Mouse (Mus musculus) lung, embryonic 16.5 days (tissue): ENCODE results near the gene Cacna1c. TPM values are rescaled to one million over a fixed set of nuclear protein-coding genes. Genes with fewer than 3 reads are reported as not detected.

Source experiments
- ATAC-seq: fragments of 200-750 bp; cut with Nextera tagmentation; 2 replicates; pipeline ENCODE4 v1.8.0; 2017; ENCODE audit warnings: low read depth, mild to moderate bottlenecking, moderate library complexity
- H3K27ac ChIP-seq: fragments of 300-500 bp; sonication (generic); 2 replicates; pipeline ENCODE4 v1.5.1; 2014; ENCODE audit warnings: mild to moderate bottlenecking, control low read depth, low read length
- H3K27me3 ChIP-seq: fragments of 300-500 bp; sonication (generic); 2 replicates; pipeline ENCODE4 v1.6.1; 2014; ENCODE audit warnings: low read depth, low read length, mixed read lengths; ENCODE audit not compliant: control insufficient read depth, insufficient read depth
- H3K36me3 ChIP-seq: fragments of 300-500 bp; sonication (generic); 2 replicates; pipeline ENCODE4 v1.6.1; 2014; ENCODE audit warnings: low read length; ENCODE audit not compliant: control insufficient read depth, insufficient read depth
- H3K4me1 ChIP-seq: fragments of 300-500 bp; sonication (generic); replicated peaks from 2 replicates; pipeline ENCODE4 v1.6.1; 2014; ENCODE audit warnings: low read length, mixed read lengths; ENCODE audit not compliant: control insufficient read depth, insufficient read depth
- H3K4me2 ChIP-seq: fragments of 300-500 bp; sonication (generic); 2 replicates; pipeline ENCODE4 v1.6.1; 2014; ENCODE audit warnings: low read depth, low read length, control low read depth
- H3K4me3 ChIP-seq: fragments of 300-500 bp; sonication (generic); 2 replicates; pipeline ENCODE4 v1.5.1; 2014; ENCODE audit warnings: mild to moderate bottlenecking, low read length, control low read depth
- H3K9ac ChIP-seq: fragments of 300-500 bp; sonication (generic); 2 replicates; pipeline ENCODE4 v1.6.1; 2014; ENCODE audit warnings: low read length, control low read depth
- H3K9me3 ChIP-seq: fragments of 300-500 bp; sonication (generic); 2 replicates; pipeline ENCODE4 v1.6.1; 2016; ENCODE audit warnings: low read length; ENCODE audit not compliant: control insufficient read depth
- WGBS: fragments of 180-500 bp; shearing (Covaris S2); extraction: QIAGEN DNeasy Blood & Tissue Kit; methylation state at CpG from one replicate; pipeline ENCODE4 v1.1.7; 2014; 5-methylcytosine and 5-hydroxymethylcytosine counted together
- polyA plus RNA-seq: library from polyadenylated mRNA; unstranded; fragments of >200 nt; fragmentation: Nextera tagmentation; extraction: Ambion mirVana; gene quantifications from 2 replicates; pipeline ENCODE4 v1.2.1, GENCODE M21; 2015

Cacna1c gene
- polyA plus RNA-seq = 5.8 TPM in 2 replicates

DNA sequence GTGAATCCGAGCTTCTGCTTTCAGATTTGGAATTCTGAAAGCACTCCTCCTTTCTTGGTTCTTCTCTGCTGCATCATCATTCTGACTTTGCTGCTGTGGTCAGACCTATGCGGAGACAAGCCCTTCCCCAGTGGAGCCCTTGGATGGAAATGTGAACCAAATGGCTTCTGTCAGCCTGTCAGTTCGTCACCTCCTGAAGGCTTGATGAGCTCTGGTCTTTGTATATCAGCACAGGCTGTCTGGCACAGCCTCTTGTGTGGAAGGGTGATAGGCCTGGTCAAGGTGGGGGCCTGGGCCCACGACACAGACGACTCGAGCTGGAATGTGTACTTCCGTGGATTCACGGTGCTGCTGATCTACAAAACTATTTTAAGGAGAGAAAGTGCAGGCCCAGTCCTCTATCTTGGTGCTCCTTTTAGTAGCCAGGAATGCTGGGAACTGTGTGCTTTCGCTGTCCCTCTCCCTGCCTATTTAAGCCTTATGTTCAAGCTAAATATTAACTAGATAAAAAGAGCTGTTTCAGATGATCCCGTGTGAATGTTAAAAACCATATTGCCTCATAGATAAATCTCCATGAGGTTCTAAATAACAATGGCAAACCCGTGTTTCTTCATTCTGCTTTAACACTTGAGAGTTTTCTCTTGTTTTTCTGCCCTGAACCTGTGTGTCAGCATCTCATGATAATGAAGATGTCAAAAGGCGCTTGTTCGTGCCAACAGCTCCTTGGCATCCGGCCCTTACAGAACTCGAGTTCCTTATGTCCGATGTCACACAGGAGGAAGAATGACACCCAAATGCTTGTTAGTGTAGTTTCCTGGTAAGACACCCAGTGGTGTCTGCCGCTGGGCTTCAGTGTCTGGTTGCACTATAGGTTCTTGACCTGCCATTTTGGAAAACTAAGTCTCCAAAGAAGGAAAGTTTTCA lies at the start of gene Cacna1c:
Gene Cacna1c (minus strand): TSS at position 37 of the 924 bp plus-strand sequence.
- Histone ChIP-seq H3K4me2 (no peak within 1 kb of the TSS), H3K4me3 (no peak within 1 kb of the TSS), H3K27me3 (no peaks in the 10 kb centered on the region), H3K36me3 (0 out of 2 replicates have a peak, but pooled peaks cover 4% of the 10 kb centered on the region), H3K27ac (peak within 1 kb of the TSS; percentile 44), H3K4me1 (peaks cover 7% of the 10 kb centered on the region), H3K9ac (no peak within 1 kb of the TSS), H3K9me3 (no peaks in the 10 kb centered on the region)
- 36% methylated on average over 17 of the region's 17 CpGs for WGBS
- ATAC-seq = peak; percentile 81

DNA sequence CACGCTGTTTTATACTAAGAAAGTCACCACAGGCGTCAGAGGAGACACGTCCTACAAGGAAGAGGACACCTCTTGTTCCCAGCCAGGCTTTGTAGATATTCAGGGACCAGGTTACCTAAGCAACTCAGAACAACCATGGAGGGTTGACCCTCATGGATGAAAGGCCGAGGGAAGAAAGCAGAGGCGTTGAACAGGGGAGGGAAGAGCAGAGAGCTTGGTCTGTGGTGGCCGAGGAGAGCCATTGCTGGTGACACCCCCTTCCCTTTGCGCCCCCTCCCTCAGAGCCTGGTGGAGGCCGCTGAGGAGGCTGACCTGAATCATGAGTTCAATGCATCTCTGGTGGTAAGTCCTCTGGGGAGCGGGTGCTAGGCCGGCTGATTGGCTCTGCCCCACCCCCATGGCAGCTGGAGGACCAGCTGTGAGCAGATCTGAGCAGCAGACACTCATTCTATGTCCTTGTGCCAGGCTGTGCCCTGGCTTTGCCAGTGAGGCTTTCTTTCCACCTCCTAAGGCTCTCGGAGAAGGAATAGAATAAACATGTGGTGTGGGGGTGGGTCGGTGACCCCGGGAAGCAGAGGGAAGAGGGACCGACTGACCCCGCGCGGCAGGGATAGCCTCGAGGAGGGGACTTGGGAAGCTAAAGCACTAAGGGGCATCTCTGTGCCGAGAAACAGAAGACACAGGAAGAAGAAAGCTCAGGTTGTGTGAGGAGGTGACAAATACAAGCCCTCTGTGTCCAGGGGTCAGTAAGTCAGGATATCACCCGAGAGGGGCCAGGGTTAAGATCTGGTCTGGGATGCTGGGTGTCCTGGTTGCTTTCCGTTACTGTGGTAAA lies 44.9 kb upstream of the Cacna1c start:
- no peak overlapping the region for H3K4me2 ChIP-seq
- H3K36me3 ChIP-seq = no peaks in the 10 kb centered on the region
- 42% methylated on average over 21 of the region's 21 CpGs for WGBS
- no peak overlapping the region for H3K27ac ChIP-seq
- no peak overlapping the region for H3K4me3 ChIP-seq
- H3K9me3 ChIP-seq = peaks cover 2% of the 10 kb centered on the region; the same call in 1 of the 2 replicates
- H3K27me3 ChIP-seq = no peaks in the 10 kb centered on the region
- no peak for ATAC-seq
- no peak overlapping the region for H3K9ac ChIP-seq
- peaks cover 6% of the 10 kb centered on the region; the same call in 1 of the 2 replicates for H3K4me1 ChIP-seq

DNA sequence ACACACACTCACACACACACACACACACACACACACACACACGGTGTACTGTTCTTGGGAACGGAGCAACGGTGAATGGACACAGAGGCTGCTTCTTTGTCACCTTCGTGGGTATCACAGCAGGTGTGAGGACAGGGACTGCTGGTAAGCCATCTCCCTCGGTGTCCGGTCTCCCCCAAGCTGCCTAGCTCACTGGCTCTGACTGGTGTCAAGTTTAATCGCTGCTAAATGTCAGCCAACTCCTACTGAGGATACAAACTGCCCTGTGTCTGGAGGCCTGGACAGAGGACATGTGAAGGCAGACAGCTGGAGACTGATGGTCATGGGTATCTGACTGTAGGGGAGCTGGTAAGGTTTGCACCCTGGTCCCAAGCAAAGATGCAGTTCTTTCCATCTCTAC lies 44.0 kb upstream of the Cacna1c start:
- no peak overlapping the region for H3K9ac ChIP-seq
- H3K4me3 ChIP-seq = no peak overlapping the region
- H3K4me2 ChIP-seq = no peak overlapping the region
- peaks cover 6% of the 10 kb centered on the region; the same call in 1 of the 2 replicates for H3K4me1 ChIP-seq
- H3K27me3 ChIP-seq = no peaks in the 10 kb centered on the region
- no peaks in the 10 kb centered on the region for H3K9me3 ChIP-seq
- no peak for ATAC-seq
- WGBS = 56% methylated on average over 7 of the region's 7 CpGs
- H3K36me3 ChIP-seq = no peaks in the 10 kb centered on the region
- H3K27ac ChIP-seq = no peak overlapping the region

DNA sequence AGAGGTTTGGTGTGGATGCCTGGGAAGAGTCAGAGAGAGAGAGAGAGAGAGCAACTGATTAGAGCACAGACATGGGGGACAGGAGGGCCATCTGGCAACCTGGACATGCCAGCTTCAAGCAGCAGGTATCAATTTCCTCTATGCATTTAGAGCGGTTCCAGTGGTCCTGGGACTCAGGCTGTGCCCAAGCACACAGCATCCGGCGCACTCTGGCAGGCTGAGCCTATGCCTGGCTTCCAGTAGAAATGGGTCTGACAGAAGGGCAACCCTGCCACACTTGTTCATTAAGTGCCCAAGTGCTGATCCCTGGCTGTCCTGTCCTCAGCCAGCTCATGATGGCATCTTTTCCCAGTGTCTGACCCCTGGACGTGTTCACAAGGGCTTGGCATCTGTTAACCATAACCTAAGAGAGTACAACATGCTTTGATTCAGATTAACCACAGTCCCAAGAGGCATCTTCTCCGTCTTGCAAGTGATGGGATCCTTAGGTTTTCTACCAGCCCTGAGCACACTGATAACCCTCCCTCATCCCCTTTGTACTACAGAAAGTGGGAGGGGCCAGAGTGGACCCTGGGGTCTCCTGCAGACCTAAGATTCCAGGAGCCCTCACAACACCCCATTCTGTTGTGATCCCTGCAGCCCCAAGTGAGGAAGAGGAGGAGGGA lies 43.3 kb upstream of the Cacna1c start:
- Histone ChIP-seq H3K4me1 (peaks cover 6% of the 10 kb centered on the region; the same call in 1 of the 2 replicates), H3K4me3 (no peak overlapping the region), H3K9me3 (no peaks in the 10 kb centered on the region), H3K9ac (no peak overlapping the region), H3K27ac (no peak overlapping the region), H3K27me3 (no peaks in the 10 kb centered on the region), H3K36me3 (no peaks in the 10 kb centered on the region), H3K4me2 (no peak overlapping the region)
- 78% methylated on average over 5 of the region's 5 CpGs for WGBS
- ATAC-seq = no peak

DNA sequence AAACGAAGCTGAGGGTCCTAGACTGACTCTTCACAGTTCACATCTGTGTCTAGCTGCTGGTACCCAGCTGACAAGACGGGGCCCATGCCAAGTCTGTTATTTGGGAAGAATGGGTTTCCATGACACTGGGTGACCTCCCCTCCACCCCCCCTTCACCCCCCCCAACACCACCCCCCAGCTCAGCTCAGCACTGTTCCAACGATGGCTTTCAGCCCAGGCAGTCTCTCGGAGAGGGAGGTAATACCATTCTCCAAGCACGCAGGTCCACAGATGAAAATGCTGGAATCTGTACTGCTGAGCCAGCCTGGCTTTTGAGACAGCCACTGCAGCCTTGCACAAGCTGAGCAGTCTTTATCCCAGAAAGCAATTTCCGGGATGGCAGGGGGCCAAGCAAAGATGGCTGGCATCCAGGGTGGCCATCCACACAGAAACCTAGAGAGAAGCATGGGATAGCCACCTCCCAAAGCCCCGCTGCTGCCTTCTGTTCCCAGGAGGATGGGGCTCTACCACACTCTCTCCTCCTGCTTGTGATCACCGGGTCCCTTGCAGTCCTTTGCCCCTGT lies 41.3 kb upstream of the Cacna1c start:
- Histone ChIP-seq H3K4me3 (no peak overlapping the region), H3K4me2 (no peak overlapping the region), H3K27me3 (no peaks in the 10 kb centered on the region), H3K9ac (no peak overlapping the region), H3K4me1 (peaks cover 6% of the 10 kb centered on the region; the same call in 1 of the 2 replicates), H3K9me3 (no peaks in the 10 kb centered on the region), H3K27ac (no peak overlapping the region), H3K36me3 (no peaks in the 10 kb centered on the region)
- 34% methylated on average over 8 of the region's 8 CpGs for WGBS
- peak; percentile 80 for ATAC-seq

DNA sequence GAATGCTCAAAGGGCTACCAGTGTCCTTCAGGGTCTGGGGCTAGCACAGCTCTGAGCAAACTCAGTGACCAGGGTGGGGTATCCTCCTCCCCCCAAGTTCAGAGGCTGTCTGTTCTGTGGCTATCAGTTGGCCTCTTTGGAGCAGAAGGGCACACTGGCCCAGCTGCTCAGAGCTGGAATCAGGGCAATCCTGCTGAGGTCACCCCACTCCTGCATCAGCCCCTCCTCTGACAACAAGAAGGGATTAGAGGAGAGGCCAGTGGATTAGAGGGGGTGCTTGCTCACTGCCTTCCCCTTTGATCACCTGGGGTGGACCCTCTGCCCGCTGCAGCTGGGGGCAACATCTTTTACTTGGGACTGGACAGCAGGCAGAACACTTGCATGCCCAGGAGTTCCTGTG lies 40.0 kb upstream of the Cacna1c start, which contains the start of gene Cacna2d4:
Gene Cacna2d4 (plus strand): TSS at position 286 of the 400 bp plus-strand sequence.
- Histone ChIP-seq H3K27me3 (no peaks in the 10 kb centered on the region), H3K4me2 (no peak within 1 kb of the TSS), H3K4me1 (peaks cover 6% of the 10 kb centered on the region; the same call in 1 of the 2 replicates), H3K9ac (no peak within 1 kb of the TSS), H3K9me3 (no peaks in the 10 kb centered on the region), H3K27ac (no peak within 1 kb of the TSS), H3K36me3 (no peaks in the 10 kb centered on the region), H3K4me3 (no peak within 1 kb of the TSS)
- no peak for ATAC-seq
- WGBS = 12% methylated on average over 1 of the region's 1 CpGs

DNA sequence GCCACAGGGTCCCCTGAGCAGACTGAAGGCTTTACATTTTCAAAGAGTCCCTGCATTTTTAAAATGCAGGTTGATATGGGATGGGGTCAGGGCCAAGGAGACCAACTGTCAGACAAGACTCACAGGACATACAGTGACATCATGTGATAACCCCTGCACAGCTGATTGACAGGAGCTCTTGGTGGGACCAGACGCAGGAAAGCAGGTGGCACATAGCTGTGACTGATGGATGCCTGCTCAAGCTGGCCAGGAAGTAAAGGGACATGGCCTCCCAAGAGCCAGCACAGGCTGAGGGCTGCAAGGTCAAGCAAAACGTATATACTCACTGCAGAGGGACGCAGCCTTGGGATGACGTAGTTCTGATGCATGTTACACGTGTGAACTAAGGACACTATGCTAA lies 39.2 kb upstream of the Cacna1c start:
- Histone ChIP-seq H3K27ac (no peak overlapping the region), H3K27me3 (no peaks in the 10 kb centered on the region), H3K9ac (no peak overlapping the region), H3K4me3 (no peak overlapping the region), H3K4me1 (peaks cover 6% of the 10 kb centered on the region; the same call in 1 of the 2 replicates), H3K9me3 (no peaks in the 10 kb centered on the region), H3K4me2 (no peak overlapping the region), H3K36me3 (no peaks in the 10 kb centered on the region)
- WGBS = 47% methylated on average over 5 of the region's 5 CpGs
- no peak for ATAC-seq

DNA sequence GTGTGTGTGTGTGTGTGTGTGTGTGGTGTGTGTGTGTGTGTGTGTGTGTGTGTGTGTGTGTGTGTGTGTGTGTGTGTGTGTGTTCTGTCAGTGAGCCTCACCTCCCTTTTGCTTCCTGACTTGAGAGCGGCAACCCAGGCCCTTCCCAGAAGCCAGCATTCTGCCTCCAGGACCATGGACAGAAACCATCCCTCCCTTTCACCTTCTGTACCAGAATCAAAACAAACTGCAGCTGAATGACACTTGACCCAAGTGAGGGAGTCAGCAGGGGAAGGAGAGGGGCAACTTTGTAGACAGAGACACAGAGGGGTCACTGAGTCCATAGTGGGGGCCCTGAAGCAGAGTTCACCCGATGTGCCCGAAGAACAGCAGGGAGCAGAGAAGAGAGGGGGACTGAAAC lies 36.8 kb upstream of the Cacna1c start:
- ATAC-seq = no peak
- no peaks in the 10 kb centered on the region for H3K36me3 ChIP-seq
- no peak overlapping the region for H3K27ac ChIP-seq
- H3K4me1 ChIP-seq = peaks cover 6% of the 10 kb centered on the region; the same call in 1 of the 2 replicates
- H3K27me3 ChIP-seq = no peaks in the 10 kb centered on the region
- WGBS = 19% methylated on average over 3 of the region's 3 CpGs
- H3K9me3 ChIP-seq = no peaks in the 10 kb centered on the region
- no peak overlapping the region for H3K9ac ChIP-seq
- H3K4me3 ChIP-seq = no peak overlapping the region
- no peak overlapping the region for H3K4me2 ChIP-seq
